Mouse (Mus musculus): ENCODE data around the gene Ephb1. TPM values are rescaled to one million over a fixed set of nuclear protein-coding genes. Genes with fewer than 3 reads are reported as not detected.

The Ephb1 gene
- polyA plus RNA-seq, 1 experiment from 2014 or later, result 5.1 TPM

DNA sequence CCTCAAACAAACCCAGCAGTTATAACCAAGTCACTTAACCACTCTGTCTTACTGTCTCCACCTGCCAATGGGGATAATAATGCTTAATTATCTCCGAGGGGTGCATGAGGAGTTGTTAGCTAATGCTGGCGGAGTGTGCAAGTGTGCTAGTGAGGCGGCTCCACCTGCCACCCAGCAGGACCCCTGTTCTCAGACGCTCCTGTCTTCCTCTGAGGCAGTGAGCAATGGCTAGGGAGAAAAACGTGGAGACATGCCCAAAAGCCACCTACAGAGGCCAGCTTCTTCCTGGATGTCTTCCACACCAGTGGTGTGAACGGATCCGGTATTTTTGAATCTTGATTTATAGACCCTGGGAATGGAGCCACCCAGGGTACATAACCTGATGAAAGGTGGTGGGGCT, 409.2 kb downstream of the Ephb1 start:
- 64% methylated on average over 7 of the region's 7 CpGs for WGBS
- no peak overlapping the region for H3K27ac ChIP-seq (ENCODE audit: low read length)
- H3K36me3 ChIP-seq (ENCODE audit: control insufficient read depth, insufficient read depth, low read length), result no peaks in the 10 kb centered on the region

GRCm38 (mm10) chr9:101942058-101942669, 412.3 kb downstream of the Ephb1 start:
- no peaks in the 10 kb centered on the region for H3K4me1 ChIP-seq (ENCODE audit: control insufficient read depth, insufficient read depth, low read length)
- H3K36me3 ChIP-seq (ENCODE audit: control insufficient read depth, insufficient read depth, low read length), result no peaks in the 10 kb centered on the region
- no peak overlapping the region for H3K4me2 ChIP-seq (ENCODE audit: low read depth, low read length)
- no peak for ATAC-seq
- no peak overlapping the region for H3K4me3 ChIP-seq (ENCODE audit: low read length)
- no peak overlapping the region for H3K9ac ChIP-seq (ENCODE audit: low read depth, low read length)
- no peaks in the 10 kb centered on the region for H3K9me3 ChIP-seq (ENCODE audit: control insufficient read depth, low read length)
- no peaks in the 10 kb centered on the region for H3K27me3 ChIP-seq (replicated peaks; ENCODE audit: control insufficient read depth, insufficient read depth, low read length)
- 83% methylated on average over 9 of the region's 9 CpGs for WGBS
- H3K27ac ChIP-seq (ENCODE audit: low read length), result no peak overlapping the region

More for the DNA sequence above, 409.2 kb downstream of the Ephb1 start:
- Histone ChIP-seq H3K4me2 (ENCODE audit: low read depth, low read length) (no peak overlapping the region), H3K9me3 (ENCODE audit: control insufficient read depth, low read length) (no peaks in the 10 kb centered on the region), H3K4me3 (ENCODE audit: low read length) (no peak overlapping the region), H3K9ac (ENCODE audit: low read depth, low read length) (no peak overlapping the region), H3K27me3 (replicated peaks; ENCODE audit: control insufficient read depth, insufficient read depth, low read length) (no peaks in the 10 kb centered on the region), H3K4me1 (ENCODE audit: control insufficient read depth, insufficient read depth, low read length) (no peaks in the 10 kb centered on the region)
- ATAC-seq, result no peak

GRCm38 (mm10) chr9:101940182-101940581, 414.3 kb downstream of the Ephb1 start:
- Histone ChIP-seq H3K9ac (ENCODE audit: low read depth, low read length) (no peak overlapping the region), H3K9me3 (ENCODE audit: control insufficient read depth, low read length) (no peaks in the 10 kb centered on the region), H3K36me3 (ENCODE audit: control insufficient read depth, insufficient read depth, low read length) (no peaks in the 10 kb centered on the region), H3K27ac (ENCODE audit: low read length) (no peak overlapping the region), H3K4me2 (ENCODE audit: low read depth, low read length) (no peak overlapping the region), H3K4me1 (ENCODE audit: control insufficient read depth, insufficient read depth, low read length) (no peaks in the 10 kb centered on the region), H3K4me3 (ENCODE audit: low read length) (no peak overlapping the region), H3K27me3 (replicated peaks; ENCODE audit: control insufficient read depth, insufficient read depth, low read length) (no peaks in the 10 kb centered on the region)
- 68% methylated on average over 3 of the region's 3 CpGs for whole genome bisulfite sequencing
- ATAC-seq, result no peak

GRCm38 (mm10) chr9:101939006-101939405, 415.5 kb downstream of the Ephb1 start:
- Histone ChIP-seq H3K9ac (ENCODE audit: low read depth, low read length) (no peak overlapping the region), H3K36me3 (ENCODE audit: control insufficient read depth, insufficient read depth, low read length) (no peaks in the 10 kb centered on the region), H3K9me3 (ENCODE audit: control insufficient read depth, low read length) (no peaks in the 10 kb centered on the region), H3K4me3 (ENCODE audit: low read length) (no peak overlapping the region), H3K4me2 (ENCODE audit: low read depth, low read length) (no peak overlapping the region), H3K27me3 (replicated peaks; ENCODE audit: control insufficient read depth, insufficient read depth, low read length) (no peaks in the 10 kb centered on the region), H3K27ac (ENCODE audit: low read length) (no peak overlapping the region), H3K4me1 (ENCODE audit: control insufficient read depth, insufficient read depth, low read length) (no peaks in the 10 kb centered on the region)
- ATAC-seq, result no peak
- WGBS, result 70% methylated on average over 5 of the region's 5 CpGs

- Histone ChIP-seq H3K9me3 (ENCODE audit: control insufficient read depth, low read length) (no peaks in the 10 kb centered on the region), H3K4me3 (ENCODE audit: low read length) (no peak overlapping the region), H3K4me2 (ENCODE audit: low read depth, low read length) (no peak overlapping the region), H3K36me3 (ENCODE audit: control insufficient read depth, insufficient read depth, low read length) (no peaks in the 10 kb centered on the region), H3K9ac (ENCODE audit: low read depth, low read length) (no peak overlapping the region), H3K27ac (ENCODE audit: low read length) (no peak overlapping the region), H3K4me1 (ENCODE audit: control insufficient read depth, insufficient read depth, low read length) (no peaks in the 10 kb centered on the region), H3K27me3 (replicated peaks; ENCODE audit: control insufficient read depth, insufficient read depth, low read length) (no peaks in the 10 kb centered on the region)
- ATAC-seq, result no peak
- WGBS, result 78% methylated on average over 4 of the region's 4 CpGs
Observed at GRCm38 (mm10) chr9:101938066-101938465, 416.4 kb downstream of the Ephb1 start.

DNA sequence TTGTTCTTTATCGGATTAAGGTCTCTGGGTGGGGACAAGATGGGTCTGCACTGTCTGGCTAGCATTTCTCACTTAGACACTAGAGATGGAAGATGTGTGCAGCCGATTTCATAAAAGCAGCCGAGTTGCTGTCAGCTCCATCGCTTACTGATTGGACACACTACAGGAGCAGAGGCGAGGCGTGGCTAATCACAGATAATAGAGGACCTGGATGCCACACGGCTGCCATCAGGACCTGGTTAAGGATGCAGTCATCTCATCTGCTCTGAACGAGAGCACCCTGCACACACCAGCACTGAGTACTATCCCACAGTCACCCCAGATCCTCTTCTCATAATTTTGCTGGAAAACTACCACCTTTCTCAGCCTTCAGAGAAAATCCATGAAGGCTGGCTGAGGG, 419.6 kb downstream of the Ephb1 start:
- H3K4me3 ChIP-seq (ENCODE audit: low read length), result no peak overlapping the region
- H3K9ac ChIP-seq (ENCODE audit: low read depth, low read length), result no peak overlapping the region
- ATAC-seq, result no peak
- no peaks in the 10 kb centered on the region for H3K9me3 ChIP-seq (ENCODE audit: control insufficient read depth, low read length)
- H3K27ac ChIP-seq (ENCODE audit: low read length), result no peak overlapping the region
- no peaks in the 10 kb centered on the region for H3K36me3 ChIP-seq (ENCODE audit: control insufficient read depth, insufficient read depth, low read length)
- no peaks in the 10 kb centered on the region for H3K27me3 ChIP-seq (replicated peaks; ENCODE audit: control insufficient read depth, insufficient read depth, low read length)
- no peaks in the 10 kb centered on the region for H3K4me1 ChIP-seq (ENCODE audit: control insufficient read depth, insufficient read depth, low read length)
- WGBS, result 74% methylated on average over 8 of the region's 8 CpGs
- no peak overlapping the region for H3K4me2 ChIP-seq (ENCODE audit: low read depth, low read length)

GRCm38 (mm10) chr9:101933946-101934573, 420.4 kb downstream of the Ephb1 start:
- Histone ChIP-seq H3K4me1 (ENCODE audit: control insufficient read depth, insufficient read depth, low read length) (no peaks in the 10 kb centered on the region), H3K36me3 (ENCODE audit: control insufficient read depth, insufficient read depth, low read length) (no peaks in the 10 kb centered on the region), H3K9ac (ENCODE audit: low read depth, low read length) (no peak overlapping the region), H3K27me3 (replicated peaks; ENCODE audit: control insufficient read depth, insufficient read depth, low read length) (no peaks in the 10 kb centered on the region), H3K27ac (ENCODE audit: low read length) (no peak overlapping the region), H3K9me3 (ENCODE audit: control insufficient read depth, low read length) (no peaks in the 10 kb centered on the region), H3K4me3 (ENCODE audit: low read length) (no peak overlapping the region), H3K4me2 (ENCODE audit: low read depth, low read length) (no peak overlapping the region)
- WGBS, result 61% methylated on average over 8 of the region's 8 CpGs
- no peak for ATAC-seq

DNA sequence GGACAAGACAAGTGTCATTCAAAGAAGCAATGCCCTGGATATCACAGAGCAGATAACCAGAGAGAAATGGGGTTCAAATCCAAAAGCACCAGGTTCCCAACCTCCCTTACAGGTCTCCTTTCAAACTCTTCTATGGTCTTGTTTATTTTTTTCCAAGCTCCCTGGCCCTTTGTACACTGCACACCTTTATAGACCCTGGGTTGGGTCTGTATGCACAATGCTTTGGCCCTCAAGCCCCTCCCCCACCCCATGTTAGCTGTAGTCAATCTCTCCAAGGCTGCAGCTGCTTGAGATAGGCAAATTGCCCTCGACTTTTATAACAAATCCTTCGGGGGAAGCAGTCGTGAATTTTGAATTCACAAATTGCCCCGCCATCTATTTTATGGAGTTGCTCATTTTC, 429.7 kb downstream of the Ephb1 start:
- no peak overlapping the region for H3K4me2 ChIP-seq (ENCODE audit: low read depth, low read length)
- WGBS, result 55% methylated on average over 4 of the region's 4 CpGs
- ATAC-seq, result no peak
- no peak overlapping the region for H3K4me3 ChIP-seq (ENCODE audit: low read length)
- no peak overlapping the region for H3K9ac ChIP-seq (ENCODE audit: low read depth, low read length)
- H3K27me3 ChIP-seq (replicated peaks; ENCODE audit: control insufficient read depth, insufficient read depth, low read length), result no peaks in the 10 kb centered on the region
- no peaks in the 10 kb centered on the region for H3K36me3 ChIP-seq (ENCODE audit: control insufficient read depth, insufficient read depth, low read length)
- H3K4me1 ChIP-seq (ENCODE audit: control insufficient read depth, insufficient read depth, low read length), result no peaks in the 10 kb centered on the region
- H3K9me3 ChIP-seq (ENCODE audit: control insufficient read depth, low read length), result no peaks in the 10 kb centered on the region
- no peak overlapping the region for H3K27ac ChIP-seq (ENCODE audit: low read length)

- H3K4me2 ChIP-seq (ENCODE audit: low read depth, low read length), result no peak overlapping the region
- no peak overlapping the region for H3K9ac ChIP-seq (ENCODE audit: low read depth, low read length)
- no peaks in the 10 kb centered on the region for H3K27me3 ChIP-seq (replicated peaks; ENCODE audit: control insufficient read depth, insufficient read depth, low read length)
- H3K4me3 ChIP-seq (ENCODE audit: low read length), result no peak overlapping the region
- H3K27ac ChIP-seq (ENCODE audit: low read length), result no peak overlapping the region
- WGBS, result 69% methylated on average over 4 of the region's 4 CpGs
- no peaks in the 10 kb centered on the region for H3K4me1 ChIP-seq (ENCODE audit: control insufficient read depth, insufficient read depth, low read length)
- no peaks in the 10 kb centered on the region for H3K9me3 ChIP-seq (ENCODE audit: control insufficient read depth, low read length)
- no peaks in the 10 kb centered on the region for H3K36me3 ChIP-seq (ENCODE audit: control insufficient read depth, insufficient read depth, low read length)
- no peak for ATAC-seq
Observed at GRCm38 (mm10) chr9:101922846-101923245, 431.6 kb downstream of the Ephb1 start.

DNA sequence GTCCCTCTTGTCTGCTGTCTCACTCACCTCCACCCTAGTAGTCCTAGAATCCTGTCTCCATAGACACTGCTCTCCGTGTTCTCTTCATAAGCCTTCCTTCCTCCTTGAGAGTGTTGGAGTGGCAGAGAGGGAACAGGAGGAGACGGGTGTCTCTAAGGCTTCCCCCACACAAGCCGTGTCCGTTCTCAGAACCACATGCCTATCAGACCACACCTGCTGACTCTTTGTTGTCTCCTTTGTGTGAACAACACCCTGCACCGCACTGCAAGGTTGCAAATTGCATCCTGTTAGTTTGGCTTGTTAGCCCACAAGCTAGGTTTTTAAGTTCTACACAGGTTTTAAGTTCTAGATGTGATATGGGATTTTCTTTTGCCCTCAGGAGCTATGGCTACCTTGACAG, 435.2 kb downstream of the Ephb1 start:
- no peak for ATAC-seq
- Histone ChIP-seq H3K27me3 (replicated peaks; ENCODE audit: control insufficient read depth, insufficient read depth, low read length) (no peaks in the 10 kb centered on the region), H3K27ac (ENCODE audit: low read length) (no peak overlapping the region)

More for the DNA sequence above, 435.2 kb downstream of the Ephb1 start:
- H3K9me3 ChIP-seq (ENCODE audit: control insufficient read depth, low read length), result no peaks in the 10 kb centered on the region
- no peaks in the 10 kb centered on the region for H3K4me1 ChIP-seq (ENCODE audit: control insufficient read depth, insufficient read depth, low read length)
- no peak overlapping the region for H3K4me2 ChIP-seq (ENCODE audit: low read depth, low read length)
- WGBS, result 85% methylated on average over 5 of the region's 5 CpGs
- H3K4me3 ChIP-seq (ENCODE audit: low read length), result no peak overlapping the region
- no peaks in the 10 kb centered on the region for H3K36me3 ChIP-seq (ENCODE audit: control insufficient read depth, insufficient read depth, low read length)
- no peak overlapping the region for H3K9ac ChIP-seq (ENCODE audit: low read depth, low read length)

Data from intestine, embryonic 16.5 days (tissue).